Mouse (Mus musculus) limb, embryonic 14.5 days (tissue): Measurements from ENCODE around the gene Creld2. TPM values are rescaled to one million over a fixed set of nuclear protein-coding genes. Genes with fewer than 3 reads are reported as not detected.

Source experiments
- ATAC-seq: fragments of 200-750 bp; cut with Nextera tagmentation; 2 replicates; pipeline ENCODE4 v1.8.0; 2017; ENCODE audit warnings: low read depth, moderate number of reproducible peaks, moderate TSS enrichment; ENCODE audit not compliant: low FRiP score
- DNase-seq: peaks from one replicate; pipeline ENCODE4 v3.0.0-alpha.2; 2015; ENCODE audit warnings: low spot score
- H3K27ac ChIP-seq: fragments of 300-500 bp; sonication (generic); replicated peaks from 2 replicates; pipeline ENCODE4 v1.5.1; 2014; ENCODE audit warnings: low read depth, mild to moderate bottlenecking, low read length, moderate library complexity, mixed read lengths
- H3K27me3 ChIP-seq: fragments of 300-500 bp; sonication (generic); 2 replicates; pipeline ENCODE4 v1.6.1; 2014; ENCODE audit warnings: low read length, mixed read lengths; ENCODE audit not compliant: control insufficient read depth, insufficient read depth
- H3K36me3 ChIP-seq: fragments of 300-500 bp; sonication (generic); 2 replicates; pipeline ENCODE4 v1.6.1; 2014; ENCODE audit warnings: mild to moderate bottlenecking, low read length, moderate library complexity, mixed read lengths; ENCODE audit not compliant: control insufficient read depth, insufficient read depth
- H3K4me1 ChIP-seq: fragments of 300-500 bp; sonication (generic); 2 replicates; pipeline ENCODE4 v1.6.1; 2014; ENCODE audit warnings: antibody characterized with exemption, low read length, mixed read lengths; ENCODE audit not compliant: control insufficient read depth, insufficient read depth
- H3K4me2 ChIP-seq: fragments of 300-500 bp; sonication (generic); replicated peaks from 2 replicates; pipeline ENCODE4 v1.6.1; 2014; ENCODE audit warnings: low read depth, mild to moderate bottlenecking, low read length, moderate library complexity; ENCODE audit not compliant: severe bottlenecking
- H3K4me3 ChIP-seq: fragments of 300-500 bp; sonication (generic); replicated peaks from 2 replicates; pipeline ENCODE4 v1.5.1; 2014; ENCODE audit warnings: low read length
- H3K9ac ChIP-seq: fragments of 300-500 bp; sonication (generic); 2 replicates; pipeline ENCODE4 v1.6.1; 2014; ENCODE audit warnings: mild to moderate bottlenecking, low read depth, low read length, moderate library complexity; ENCODE audit not compliant: severe bottlenecking
- H3K9me3 ChIP-seq: fragments of 300-500 bp; sonication (generic); 2 replicates; pipeline ENCODE4 v1.6.1; 2016; ENCODE audit warnings: low read length; ENCODE audit not compliant: control insufficient read depth
- POLR2A ChIP-seq: fragments of 200-500 bp; IDR thresholded peaks from 2 replicates; pipeline ENCODE4 v1.8.0; 2012; ENCODE audit warnings: inconsistent platforms, mild to moderate bottlenecking, moderate library complexity, borderline replicate concordance; ENCODE audit not compliant: insufficient read depth, insufficient read length; ENCODE audit errors: extremely low read depth
- WGBS: fragments of 180-500 bp; shearing (Covaris S2); extraction: QIAGEN DNeasy Blood & Tissue Kit; methylation state at CpG from one replicate; pipeline ENCODE4 v1.1.7; 2014; 5-methylcytosine and 5-hydroxymethylcytosine counted together
- polyA plus RNA-seq, 2 experiments: library from polyadenylated mRNA; depleted of rRNA in 1 of 2; stranded (reverse) in 1 of 2; unstranded in 1 of 2; fragments of >200 nt; fragmentation: Nextera tagmentation in 1 of 2; extraction: Ambion mirVana in 1 of 2; gene quantifications; 2 replicates each; pipeline versions ENCODE4 v1.2.1 to v1.2.3; 2012 to 2014

Gene Creld2
- polyA plus RNA-seq, 2 experiments, result 79.1 to 85.9 TPM

GRCm38 (mm10) chr15:88865888-88866695, 46.6 kb downstream of the Creld2 start:
- Histone ChIP-seq H3K27ac (no peak overlapping the region), H3K4me2 (no peak overlapping the region), H3K9ac (no peak overlapping the region), H3K4me3 (no peak overlapping the region), H3K36me3 (peaks cover 26% of the 10 kb centered on the region), H3K4me1 (peaks cover 27% of the 10 kb centered on the region), H3K9me3 (no peaks in the 10 kb centered on the region), H3K27me3 (no peaks in the 10 kb centered on the region)
- 71% methylated on average over 4 of the region's 4 CpGs for WGBS
- ATAC-seq (no peak), DNase-seq (no peak)
- TF ChIP-seq POLR2A, result no peak

GRCm38 (mm10) chr15:88866934-88867356, 47.5 kb downstream of the Creld2 start:
- Histone ChIP-seq H3K4me3 (no peak overlapping the region), H3K4me1 (peaks cover 21% of the 10 kb centered on the region), H3K4me2 (no peak overlapping the region), H3K27me3 (no peaks in the 10 kb centered on the region), H3K9ac (no peak overlapping the region), H3K36me3 (peaks cover 26% of the 10 kb centered on the region), H3K9me3 (no peaks in the 10 kb centered on the region), H3K27ac (no peak overlapping the region)
- ATAC-seq (no peak), DNase-seq (no peak)
- WGBS, result 50% methylated on average over 7 of the region's 7 CpGs
- TF ChIP-seq POLR2A, result no peak

DNA sequence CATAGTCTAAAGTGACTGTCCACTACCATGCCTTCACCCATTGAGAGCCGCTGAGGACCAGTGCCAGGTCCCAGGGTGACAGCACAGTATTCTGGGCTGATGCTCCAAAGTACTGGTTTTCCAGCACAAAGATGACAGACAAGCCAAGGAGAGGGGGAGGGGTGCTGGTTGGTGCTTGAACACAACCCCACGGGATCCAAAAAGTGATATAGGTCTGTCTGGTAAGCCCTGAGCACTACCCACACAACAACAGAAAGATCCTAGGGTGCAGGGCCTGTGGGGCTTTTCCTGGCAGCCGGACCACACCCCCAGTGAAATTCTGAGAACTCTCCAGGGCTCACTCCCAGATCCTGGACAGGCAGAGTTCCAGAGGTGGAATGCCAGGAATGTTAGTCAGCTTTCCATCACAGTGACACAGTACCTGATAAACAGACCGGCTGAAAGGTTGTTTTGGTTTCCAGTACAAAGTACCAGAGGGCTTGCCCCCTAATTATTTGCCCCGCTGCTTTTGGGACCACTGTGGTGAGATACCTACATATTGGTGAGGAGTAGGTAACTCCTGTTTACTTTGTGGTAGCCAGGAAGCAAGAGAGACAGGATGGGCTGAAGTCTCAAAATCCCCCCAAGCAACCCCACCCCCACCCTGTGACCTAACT, 48.0 kb downstream of the Creld2 start:
- Histone ChIP-seq H3K4me3 (no peak overlapping the region), H3K9me3 (no peaks in the 10 kb centered on the region), H3K9ac (peak overlapping the region; percentile 25; the same call in 1 of the 2 replicates), H3K27ac (peak overlapping the region; percentile 55; the same call in 1 of the 2 replicates), H3K27me3 (no peaks in the 10 kb centered on the region), H3K4me2 (no peak overlapping the region), H3K4me1 (peaks cover 21% of the 10 kb centered on the region), H3K36me3 (peaks cover 26% of the 10 kb centered on the region)
- no peak for ATAC-seq
- peak; percentile 51 for DNase-seq
- WGBS, result 17% methylated on average over 5 of the region's 5 CpGs
- no peak for TF ChIP-seq POLR2A

- no peak for DNase-seq
- Histone ChIP-seq H3K4me2 (no peak overlapping the region), H3K27me3 (no peaks in the 10 kb centered on the region), H3K9me3 (no peaks in the 10 kb centered on the region), H3K4me1 (peaks cover 21% of the 10 kb centered on the region), H3K27ac (peak overlapping the region; percentile 55), H3K36me3 (peaks cover 26% of the 10 kb centered on the region), H3K4me3 (no peak overlapping the region), H3K9ac (no peak overlapping the region)
- TF ChIP-seq POLR2A, result no peak
- ATAC-seq, result no peak
- 79% methylated on average over 6 of the region's 6 CpGs for WGBS
Measured at GRCm38 (mm10) chr15:88868024-88868742, 48.7 kb downstream of the Creld2 start.
